Mouse (Mus musculus) bone marrow, adult 2 months (tissue): Measurements from ENCODE around the gene Slc6a6.

Source experiments
- CTCF ChIP-seq: fragments of 200-500 bp; IDR thresholded peaks from 2 replicates; pipeline ENCODE4 v1.5.1; 2011; ENCODE audit warnings: low read length, control low read depth; ENCODE audit not compliant: control insufficient read depth, insufficient read depth
- POLR2A ChIP-seq: fragments of 200-500 bp; IDR thresholded peaks from 2 replicates; pipeline ENCODE4 v1.6.1; 2011; ENCODE audit warnings: low read depth, mild to moderate bottlenecking, control low read depth, low read length, borderline replicate concordance; ENCODE audit not compliant: control insufficient read depth

- TF ChIP-seq CTCF (no peak), POLR2A (no peak)
Observed at GRCm38 (mm10) chr6:91796736-91797135, 112.9 kb downstream of the Slc6a6 start.
